Comparison of ENCODE assay signal across 28 mouse cellular contexts in genomic region chr17:87565631-87566030, GRCm38 (mm10).
DNase-seq lines count a peak whose midpoint lies in the region; ATAC-seq and TF ChIP-seq lines count a peak whose summit lies in the region.
"Had no signal": no experiment of that assay in that cellular context is flagged by ENCODE, and none has a peak within 500 bp of the region (broad histone marks: within the 10 kb centered on the region; RNA-seq: fewer than 3 reads in every experiment).

No protein-coding gene starts in this region.

- TF ChIP-seq CTCF in olfactory bulb, adult 2 months (IDR thresholded peaks at IDR 0.05; ENCODE audit: insufficient read depth, low read depth, low read length) = no peak

- 67% methylated on average over 4 of the region's 4 CpGs for WGBS in intestine, embryonic 16.5 days
- 88% methylated on average over 4 of the region's 4 CpGs for WGBS in olfactory bulb, adult 2 months

- peak; percentile 59 for DNase-seq in heart, adult 11 months
- no peak for DNase-seq in heart, adult 9 months (ENCODE audit: low spot score in 2 of 2)
- DNase-seq in lung, postnatal 4 days = no peak
- DNase-seq in spleen, postnatal 4 days (ENCODE audit: low spot score in 2 of 2) = no peak
- DNase-seq in adrenal gland, postnatal 4 days (ENCODE audit: low spot score in 2 of 2) = no peak
- DNase-seq: adrenal gland, adult 8-10 months; adrenal gland, postnatal 14 days; adrenal gland, postnatal 36 days; B cell, adult 2 months; cerebellum, adult 11 months; cerebellum, adult 18-20 months; cerebellum, adult 9-10 months; cerebellum, postnatal 10 days; cerebellum, postnatal 25 days had no signal

- H3K9me3 ChIP-seq in intestine, embryonic 16.5 days (ENCODE audit: control insufficient read depth, low read length) = no peaks in the 10 kb centered on the region
- H3K9me3 ChIP-seq: embryonic facial prominence, embryonic 10.5 days; embryonic facial prominence, embryonic 12.5 days; forebrain, embryonic 10.5 days; forebrain, embryonic 12.5 days; G1E had no signal

- H3K27me3 ChIP-seq in intestine, embryonic 16.5 days (replicated peaks; ENCODE audit: control insufficient read depth, insufficient read depth, low read length) = no peaks in the 10 kb centered on the region
- H3K27me3 ChIP-seq: CH12.LX, Patski had no signal

- TF ChIP-seq POLR2A in olfactory bulb, adult 2 months (IDR thresholded peaks at IDR 0.05; ENCODE audit: insufficient read depth, low read depth, low read length) = no peak

- H3K27ac ChIP-seq in intestine, embryonic 16.5 days (ENCODE audit: low read length) = peak overlapping the region; percentile 95
- H3K27ac ChIP-seq in olfactory bulb, adult 2 months (ENCODE audit: insufficient read depth, low read depth, low read length) = peak overlapping the region; percentile 36; the same call in 1 of the 2 replicates
- H3K27ac ChIP-seq: embryonic facial prominence, embryonic 10.5 days; embryonic facial prominence, embryonic 12.5 days; forebrain, embryonic 10.5 days; forebrain, embryonic 12.5 days had no signal

- H3K36me3 ChIP-seq in intestine, embryonic 16.5 days (ENCODE audit: control insufficient read depth, insufficient read depth, low read length) = no peaks in the 10 kb centered on the region
- H3K36me3 ChIP-seq: embryonic facial prominence, embryonic 10.5 days; embryonic facial prominence, embryonic 12.5 days; forebrain, embryonic 10.5 days; forebrain, embryonic 12.5 days; G1E had no signal

- H3K9ac ChIP-seq in intestine, embryonic 16.5 days (ENCODE audit: low read depth, low read length) = no peak overlapping the region
- H3K9ac ChIP-seq: embryonic facial prominence, embryonic 12.5 days; forebrain, embryonic 12.5 days had no signal

- ATAC-seq in erythroid progenitor cell, adult 5-6 weeks (replicated peaks; ENCODE audit: low FRiP score, poor library complexity, severe bottlenecking) = 0 out of 2 replicates have a peak, but pooled peaks have one; percentile 14
- ATAC-seq in intestine, embryonic 16.5 days = no peak
- ATAC-seq: activated CD4-positive, CD25-positive, alpha-beta regulatory T cell, adult 4 months; CD4-positive, CD25-positive, alpha-beta regulatory T cell, adult 4 months; forebrain, embryonic 14.5 days; forebrain, embryonic 16.5 days; Patski had no signal

- peaks cover 23% of the 10 kb centered on the region for H3K4me1 ChIP-seq in intestine, embryonic 16.5 days (ENCODE audit: control insufficient read depth, insufficient read depth, low read length)
- peaks cover under 1% of the 10 kb centered on the region for H3K4me1 ChIP-seq in olfactory bulb, adult 2 months (ENCODE audit: control insufficient read depth, insufficient read depth, low read length)
- H3K4me1 ChIP-seq: forebrain, embryonic 12.5 days had no signal

- H3K4me3 ChIP-seq in intestine, embryonic 16.5 days (ENCODE audit: low read length) = no peak overlapping the region
- no peak overlapping the region for H3K4me3 ChIP-seq in olfactory bulb, adult 2 months (ENCODE audit: insufficient read depth, low read depth, low read length)
- H3K4me3 ChIP-seq: embryonic facial prominence, embryonic 10.5 days; embryonic facial prominence, embryonic 12.5 days; forebrain, embryonic 10.5 days; forebrain, embryonic 12.5 days had no signal

- H3K4me2 ChIP-seq in intestine, embryonic 16.5 days (ENCODE audit: low read depth, low read length) = no peak overlapping the region
- H3K4me2 ChIP-seq: embryonic facial prominence, embryonic 12.5 days; forebrain, embryonic 12.5 days had no signal
